Mouse (Mus musculus): Measurements from ENCODE around the gene Grm5.

GRCm38 (mm10) chr7:88129536-88130487, 545.8 kb downstream of the Grm5 start:
- TF ChIP-seq POLR2A (IDR thresholded peaks at IDR 0.05; ENCODE audit: low read depth, low read length) (no peak), CTCF (IDR thresholded peaks at IDR 0.05; ENCODE audit: borderline replicate concordance, insufficient read depth, low read length) (no peak)

All from embryonic fibroblast, embryonic 13.5 days (primary cell).